Mouse (Mus musculus): Measurements from ENCODE around the gene Plcg1. TPM values are rescaled to one million over a fixed set of nuclear protein-coding genes. Genes with fewer than 3 reads are reported as not detected.

The Plcg1 gene
- polyA plus RNA-seq, 1 experiment from 2014 or later, result 80.5 TPM

GRCm38 (mm10) chr2:160810376-160810775 lies 79.3 kb downstream of the Plcg1 start:
- H3K27me3 ChIP-seq, result no peaks in the 10 kb centered on the region
- H3K9me3 ChIP-seq, result no peaks in the 10 kb centered on the region
- no peak overlapping the region for H3K27ac ChIP-seq (replicated peaks)
- H3K4me1 ChIP-seq, result 0 out of 2 replicates have a peak, but pooled peaks cover 5% of the 10 kb centered on the region
- peaks cover 3% of the 10 kb centered on the region; the same call in 1 of the 2 replicates for H3K36me3 ChIP-seq
- H3K9ac ChIP-seq (replicated peaks), result no peak overlapping the region
- H3K4me3 ChIP-seq, result no peak overlapping the region
- H3K4me2 ChIP-seq (replicated peaks), result no peak overlapping the region
- no peak for ATAC-seq (replicated peaks)

- 0 out of 2 replicates have a peak, but pooled peaks cover 5% of the 10 kb centered on the region for H3K4me1 ChIP-seq
- H3K4me3 ChIP-seq, result no peak overlapping the region
- no peaks in the 10 kb centered on the region for H3K9me3 ChIP-seq
- H3K27me3 ChIP-seq, result no peaks in the 10 kb centered on the region
- H3K36me3 ChIP-seq, result peaks cover 4% of the 10 kb centered on the region; the same call in 1 of the 2 replicates
- 93% methylated on average over 1 of the region's 1 CpGs for WGBS
- no peak overlapping the region for H3K27ac ChIP-seq (replicated peaks)
- no peak overlapping the region for H3K9ac ChIP-seq (replicated peaks)
- ATAC-seq (replicated peaks), result no peak
- H3K4me2 ChIP-seq (replicated peaks), result no peak overlapping the region
Measured at GRCm38 (mm10) chr2:160810802-160811201, 79.7 kb downstream of the Plcg1 start.

Other genes with a start within 250 kb of the Plcg1 start
- 106 and 113 TPM in 2 replicates for gene Top1, start 85.4 kb upstream of the Plcg1 start, polyA plus RNA-seq (2015; fragmentation: Nextera tagmentation; extraction: Ambion mirVana)
- 19.7 and 21.1 TPM in 2 replicates for gene Zhx3, start 141.7 kb downstream of the Plcg1 start, polyA plus RNA-seq (2015; fragmentation: Nextera tagmentation; extraction: Ambion mirVana)
- gene Lpin3, start 149.4 kb downstream of the Plcg1 start, polyA plus RNA-seq (2015; fragmentation: Nextera tagmentation; extraction: Ambion mirVana), result 0.13 and 0.15 TPM in 2 replicates
- 0.29 and 0.34 TPM in 2 replicates for gene Emilin3, start 181.0 kb downstream of the Plcg1 start, polyA plus RNA-seq (2015; fragmentation: Nextera tagmentation; extraction: Ambion mirVana)

All from forebrain, embryonic 15.5 days (tissue).